Mouse (Mus musculus) adipocyte (in vitro differentiated cells): ENCODE data around the gene Pbrm1.

ENCODE experiments used
- DNase-seq: peaks from one replicate; pipeline ENCODE4 v3.0.0-alpha.2; 2016; ENCODE audit warnings: low spot score

The Pbrm1 gene

DNA sequence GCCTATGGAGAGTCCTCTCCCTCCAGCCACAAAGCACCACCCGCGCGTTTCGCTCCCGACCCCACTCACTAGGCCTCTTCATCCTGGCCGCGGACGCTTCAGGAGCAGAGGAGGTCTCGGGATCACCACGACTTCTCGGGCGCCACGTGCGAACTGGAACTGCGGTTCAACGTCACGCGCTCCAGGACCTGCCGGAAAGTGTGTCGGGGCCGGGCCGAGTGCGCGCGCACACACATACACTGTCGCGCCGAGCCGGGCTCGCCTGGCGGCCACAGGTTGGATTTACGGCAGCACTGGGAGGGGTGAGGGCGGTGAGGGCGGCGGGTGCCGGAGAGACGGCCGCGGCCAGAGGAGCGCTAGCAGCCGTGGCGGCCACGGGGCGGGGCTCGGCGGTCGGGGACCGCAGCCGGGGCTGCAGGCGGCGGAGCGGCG is at the start of gene Pbrm1, which contains the start of gene Gnl3:
Gene Pbrm1, plus strand, starts transcription at position 279 of the 432 bp plus-strand sequence.
Gene Gnl3, minus strand, starts transcription at position 293 of the 432 bp plus-strand sequence.
- DNase-seq, result peak; percentile 87

DNA sequence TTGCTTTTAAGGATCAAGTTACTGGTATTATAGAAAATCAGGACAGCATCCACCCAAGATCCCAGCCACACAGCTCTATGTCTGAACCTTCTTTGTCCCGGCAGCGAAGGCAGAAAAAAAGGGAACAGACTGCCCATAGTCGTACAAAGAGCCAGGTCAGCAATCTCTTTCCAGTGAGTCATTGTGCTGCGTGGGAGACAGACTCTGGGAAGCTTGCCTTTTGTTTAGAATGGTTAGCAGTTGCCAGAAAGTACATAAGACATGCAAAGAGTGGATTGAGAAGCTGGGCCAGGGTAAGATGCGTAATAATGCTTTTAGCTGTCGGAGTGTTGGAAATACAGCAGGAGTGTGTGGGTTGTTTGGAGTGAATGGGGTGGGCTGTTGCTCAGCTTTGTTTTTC is 44.7 kb upstream of the Pbrm1 start:
- DNase-seq, result peak; percentile 69

DNA sequence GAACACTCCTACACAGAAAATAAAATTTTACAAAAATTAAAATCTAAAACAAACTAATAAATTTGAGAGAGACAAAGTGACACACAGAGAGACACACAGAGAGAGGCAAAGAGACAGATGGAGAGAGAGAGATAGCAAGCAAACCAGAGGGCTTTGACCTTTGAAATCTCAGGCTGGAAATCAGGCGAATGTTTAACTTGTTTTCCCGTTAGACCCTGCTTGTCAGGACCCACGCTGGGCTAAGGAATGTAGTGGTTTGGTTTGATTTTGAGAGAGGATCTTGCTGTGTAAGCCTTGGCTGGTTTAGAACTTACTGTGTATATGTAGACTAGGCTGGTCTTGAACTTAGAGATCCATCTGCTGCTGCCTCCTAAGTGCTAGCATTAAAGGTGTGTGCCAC is 42.7 kb upstream of the Pbrm1 start:
- DNase-seq, result no peak

DNA sequence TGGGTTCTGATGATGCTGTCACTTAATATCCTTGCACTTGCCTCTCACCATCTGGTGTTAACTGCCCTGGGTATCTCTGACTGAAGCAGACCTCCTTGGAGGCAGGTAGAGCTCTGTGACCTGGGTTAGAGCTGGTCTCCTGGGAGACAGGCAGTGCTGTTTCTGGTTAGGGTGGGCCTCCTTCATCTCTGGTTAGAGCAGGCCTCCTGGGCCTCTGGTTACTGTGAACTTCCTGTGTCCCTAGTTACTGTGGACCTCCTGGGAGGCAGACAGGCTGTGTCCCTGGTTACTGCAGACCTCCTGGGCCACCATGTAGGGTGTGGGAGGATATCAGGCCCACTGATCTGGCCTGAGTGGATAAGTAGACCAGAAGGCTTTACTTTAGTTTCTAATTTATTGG is 22.5 kb upstream of the Pbrm1 start:
- no peak for DNase-seq

DNA sequence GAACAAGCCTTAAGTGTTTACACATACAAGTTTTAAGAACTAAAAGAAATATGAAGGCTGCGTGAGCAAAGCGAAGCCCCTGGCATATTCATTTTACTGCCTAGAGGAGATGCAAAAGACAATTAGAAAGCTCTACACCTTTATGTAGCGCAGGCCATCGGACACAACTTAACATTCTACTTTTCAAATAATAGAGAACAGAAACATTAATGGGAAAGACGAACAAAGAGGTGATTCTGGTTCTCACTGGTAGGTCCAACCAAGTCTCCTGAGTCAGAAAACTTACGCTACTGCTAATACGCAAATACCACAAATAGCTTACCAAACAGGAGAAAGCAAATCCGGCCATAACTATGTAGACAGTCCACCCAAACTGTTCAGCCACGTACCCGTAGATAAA is 18.6 kb upstream of the Pbrm1 start:
- DNase-seq, result no peak

DNA sequence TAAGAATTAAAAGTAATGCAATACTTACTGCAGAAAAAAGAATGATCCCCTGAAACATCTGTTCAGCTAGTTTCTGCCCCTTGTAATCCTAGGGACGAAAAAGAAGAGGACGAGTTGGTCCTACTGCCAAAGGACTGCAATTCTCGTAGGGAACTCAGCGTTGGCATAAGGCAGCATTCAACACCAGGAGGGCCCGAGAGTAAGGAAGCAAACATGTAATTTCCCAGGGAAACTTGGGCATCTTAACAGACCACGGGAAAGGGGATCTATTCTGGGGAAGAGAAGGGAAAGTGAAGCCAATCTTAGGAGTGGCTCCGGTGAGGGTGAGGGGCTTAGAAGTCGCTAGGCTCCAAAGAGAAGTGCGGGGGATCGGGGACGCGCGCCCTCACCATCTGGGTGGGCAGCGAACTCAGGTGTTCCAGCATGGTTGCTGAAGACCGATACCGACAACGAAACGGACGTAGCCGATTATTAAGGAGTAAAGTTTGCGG is 18.1 kb upstream of the Pbrm1 start:
- DNase-seq, result peak; percentile 23

DNA sequence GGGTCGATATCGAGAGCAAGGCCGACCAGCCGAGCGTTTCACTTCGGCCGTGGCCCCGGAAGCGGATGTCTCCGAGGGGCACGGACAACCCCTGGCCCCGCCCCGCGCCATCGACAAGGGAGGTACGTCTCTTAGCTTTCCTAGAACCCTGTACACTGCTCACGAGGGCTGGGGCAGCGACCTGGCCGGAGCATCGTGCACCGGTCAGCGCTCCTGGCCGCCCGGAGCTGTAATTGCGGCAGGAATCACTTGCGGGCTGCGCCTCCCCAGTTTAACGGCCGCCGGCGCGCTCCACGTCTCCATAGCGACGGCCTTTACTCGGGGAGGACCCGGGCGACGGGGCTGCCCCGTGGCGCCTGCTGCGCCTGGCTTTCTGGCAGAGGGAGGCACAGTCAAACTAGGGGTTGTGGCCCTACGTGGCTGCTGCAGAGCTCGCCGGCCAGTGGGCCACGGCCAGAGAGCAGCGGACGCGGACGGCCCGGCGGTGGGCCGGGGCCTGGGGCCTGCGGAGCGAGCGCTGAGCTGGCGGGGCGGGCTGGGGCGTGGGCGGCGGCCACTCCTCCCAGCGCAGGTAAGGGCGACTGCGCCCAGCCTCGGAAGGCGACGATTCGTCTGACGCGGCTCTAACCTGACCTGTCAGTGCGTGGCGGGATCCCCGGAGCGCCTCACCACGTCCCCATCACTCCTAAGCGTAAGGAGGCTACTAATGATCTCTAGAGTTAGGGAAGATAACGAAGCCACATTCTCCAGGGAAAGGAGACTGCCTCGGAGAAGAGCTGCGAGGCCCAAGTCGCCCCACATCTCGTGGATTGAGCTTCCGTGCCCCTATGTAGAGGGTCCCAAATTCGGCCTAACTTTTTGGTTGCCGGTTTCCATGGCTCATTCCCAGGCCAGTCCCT is 17.4 kb upstream of the Pbrm1 start, which contains the start of the genes Glt8d1 and Spcs1:
Gene Glt8d1, plus strand, starts transcription at position 94 of the 899 bp plus-strand sequence.
Gene Spcs1, minus strand, starts transcription at position 366 of the 899 bp plus-strand sequence.
- peak; percentile 71 for DNase-seq

DNA sequence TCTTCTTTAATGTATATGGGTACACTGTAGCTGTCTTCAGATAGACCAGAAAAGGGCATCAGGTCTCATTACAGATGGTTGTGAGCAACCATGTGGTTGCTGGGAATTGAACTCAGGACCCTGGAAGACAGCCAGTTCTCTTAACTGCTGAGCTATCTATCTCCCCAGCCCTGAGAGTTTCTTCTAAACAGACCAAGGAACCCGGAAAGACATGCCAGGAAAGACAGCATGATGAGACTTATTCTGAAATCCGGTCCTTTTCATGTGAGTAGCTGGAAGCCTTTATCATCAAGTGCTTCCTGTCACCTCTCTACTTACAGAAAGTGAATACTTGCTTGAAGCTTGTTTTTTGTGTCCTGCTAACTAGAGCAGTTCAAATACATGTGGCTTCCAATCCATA is 14.4 kb upstream of the Pbrm1 start:
- no peak for DNase-seq

DNA sequence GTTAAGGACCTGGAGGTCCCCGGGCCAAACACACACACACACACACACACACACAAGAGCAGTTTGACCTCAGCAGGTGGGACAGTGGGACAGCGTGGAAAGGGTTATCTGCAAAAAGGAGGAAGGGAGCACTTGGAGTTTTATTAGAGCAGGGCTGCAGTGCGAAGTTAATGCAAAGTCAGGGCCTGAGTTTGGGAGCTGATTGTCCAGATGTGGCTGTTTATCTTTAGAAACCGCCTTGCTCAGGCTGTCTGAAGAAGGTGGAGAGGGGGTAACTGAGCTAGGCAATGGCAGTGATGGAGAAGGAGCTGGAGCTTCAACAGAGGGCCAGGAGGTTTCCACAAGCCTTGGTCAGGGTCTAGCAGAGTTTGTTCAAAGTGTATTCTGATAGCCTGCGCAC is 12.2 kb upstream of the Pbrm1 start:
- no peak for DNase-seq

DNA sequence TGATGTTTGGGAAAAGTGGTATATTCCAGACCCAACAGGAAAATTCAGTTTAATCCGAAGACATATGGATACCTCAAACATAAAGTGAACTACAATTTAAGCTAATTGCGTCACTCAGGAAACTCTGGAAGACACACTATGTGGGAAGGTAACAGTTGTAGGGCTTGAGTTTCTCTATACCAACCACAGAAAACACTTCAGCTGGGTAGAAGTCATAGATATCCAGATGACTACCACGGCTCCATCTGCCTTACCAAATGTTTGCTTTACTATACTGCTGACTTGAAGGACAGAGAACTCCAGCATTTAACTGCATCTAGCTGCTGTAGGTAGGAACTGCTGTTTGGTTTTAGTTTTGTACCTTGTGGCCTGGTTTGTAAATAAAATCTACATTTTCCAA is 7.3 kb upstream of the Pbrm1 start:
- DNase-seq, result no peak

DNA sequence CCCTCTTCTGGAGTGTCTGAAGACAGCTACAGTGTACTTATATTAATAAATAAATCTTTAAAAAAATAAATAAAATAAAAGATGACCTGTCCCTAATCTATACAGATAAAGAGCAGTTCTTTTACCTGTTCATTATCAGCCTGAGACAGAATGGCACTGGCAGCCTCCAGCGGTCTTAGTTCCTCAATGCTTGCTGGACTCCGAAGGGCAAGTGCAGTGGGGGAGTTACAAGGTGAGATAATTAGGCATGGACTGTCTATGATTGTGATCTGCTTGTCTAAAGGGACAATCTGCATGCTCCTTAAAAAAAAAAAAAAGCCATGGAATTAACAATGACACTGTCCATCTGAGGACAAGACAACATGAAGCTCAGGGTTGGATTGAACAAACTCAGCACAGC is 5.0 kb upstream of the Pbrm1 start:
- DNase-seq, result no peak

DNA sequence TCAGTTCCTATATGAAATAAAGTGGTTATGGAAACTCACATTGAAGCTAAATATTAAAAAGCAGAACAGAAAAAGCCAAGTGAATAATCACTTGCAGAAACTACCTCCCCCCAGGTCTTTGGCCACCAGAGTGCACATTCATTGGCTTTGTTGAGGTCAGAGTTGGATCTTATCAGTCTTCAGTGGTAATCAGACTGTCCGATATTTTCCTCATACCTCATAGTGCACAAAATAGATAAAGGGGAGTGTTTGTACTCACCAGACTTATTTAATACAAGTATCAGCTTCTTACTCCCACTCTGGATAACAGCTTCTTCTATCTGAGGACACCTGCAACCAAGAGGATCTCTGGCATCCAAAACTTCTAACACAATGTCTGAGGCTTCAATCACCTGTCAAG is 2.9 kb upstream of the Pbrm1 start:
- DNase-seq, result no peak

DNA sequence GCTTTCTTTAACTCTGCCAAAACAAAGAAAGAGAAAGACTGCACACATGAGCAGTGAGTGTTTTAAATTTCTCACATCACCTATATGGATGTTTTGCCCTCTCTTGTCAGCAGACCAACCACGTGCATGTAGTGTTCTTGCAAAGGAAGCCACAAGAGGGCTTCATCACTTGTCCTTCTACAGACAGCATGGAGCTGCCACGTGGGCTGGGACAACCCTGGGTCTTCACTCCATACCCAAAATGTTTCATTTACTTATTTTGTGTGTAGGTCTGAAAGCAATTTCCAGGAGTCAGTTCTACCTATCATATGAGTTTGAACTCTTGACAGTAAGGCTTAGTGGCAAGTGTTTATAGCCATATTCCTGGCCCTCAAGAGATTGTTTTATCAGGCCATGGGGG is 1.1 kb upstream of the Pbrm1 start:
- peak; percentile 57 for DNase-seq

DNA sequence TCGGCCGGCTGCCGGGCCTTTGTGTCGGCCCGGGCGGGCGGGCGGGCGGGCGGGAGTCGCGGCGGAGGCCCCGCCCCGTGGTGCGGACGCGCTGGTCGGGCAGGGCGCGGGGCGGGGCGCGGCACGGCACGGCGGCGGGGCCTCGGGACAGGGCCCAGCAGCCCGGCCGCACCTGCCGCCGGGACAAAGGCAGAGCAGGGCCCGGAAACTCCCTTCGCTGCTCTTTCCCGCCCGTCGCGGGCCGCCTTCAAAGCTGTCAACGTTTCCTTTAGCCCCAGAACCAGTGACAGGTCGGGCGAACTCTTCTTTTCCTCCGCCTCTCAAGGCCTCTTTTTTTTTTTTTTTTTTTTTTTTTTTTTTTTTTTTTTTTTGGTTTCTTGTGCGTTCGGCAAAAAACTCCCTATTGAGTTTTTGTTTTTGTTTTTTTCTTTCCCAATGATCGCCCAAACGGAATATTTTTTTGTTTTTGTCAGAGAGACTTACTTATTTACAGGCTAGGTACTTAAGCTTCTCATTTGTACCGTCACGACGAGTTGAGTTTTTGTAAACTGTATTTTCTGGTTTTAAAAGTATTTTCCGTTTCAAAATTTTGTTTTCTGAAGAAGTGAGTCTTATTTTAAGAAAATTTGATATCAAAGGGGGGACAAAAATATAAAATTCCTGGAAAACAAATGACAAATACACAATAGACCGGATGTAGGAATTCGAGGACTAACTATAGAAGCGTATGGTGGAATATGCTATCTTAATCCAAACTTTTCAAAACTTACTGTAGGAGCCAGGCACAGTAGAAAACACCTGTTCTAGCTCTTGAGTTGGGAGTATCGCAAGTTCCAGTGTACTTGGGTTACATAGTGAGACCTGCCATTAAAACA is 630 bp downstream of the Pbrm1 start:
- DNase-seq, result peak; percentile 62

DNA sequence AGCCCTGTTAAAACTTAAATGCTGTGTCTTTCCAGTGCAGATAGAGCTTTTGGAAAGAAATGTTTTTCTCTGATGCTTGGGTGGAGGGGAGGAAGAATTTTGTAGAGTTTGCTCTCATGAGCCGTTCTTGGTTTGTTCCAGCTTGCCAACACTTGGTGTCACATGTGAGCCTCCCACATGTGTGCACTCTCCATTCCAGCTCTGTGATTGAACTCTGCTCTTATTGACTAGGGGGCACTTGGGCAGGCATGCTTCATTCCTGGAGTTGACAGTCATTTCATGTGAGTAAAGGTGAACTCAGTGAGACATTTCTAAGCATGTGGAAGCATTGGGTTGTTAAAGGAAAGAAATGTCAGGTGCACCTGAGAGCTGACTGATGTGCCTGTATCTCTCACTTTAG is 3.6 kb downstream of the Pbrm1 start:
- peak; percentile 60 for DNase-seq

DNA sequence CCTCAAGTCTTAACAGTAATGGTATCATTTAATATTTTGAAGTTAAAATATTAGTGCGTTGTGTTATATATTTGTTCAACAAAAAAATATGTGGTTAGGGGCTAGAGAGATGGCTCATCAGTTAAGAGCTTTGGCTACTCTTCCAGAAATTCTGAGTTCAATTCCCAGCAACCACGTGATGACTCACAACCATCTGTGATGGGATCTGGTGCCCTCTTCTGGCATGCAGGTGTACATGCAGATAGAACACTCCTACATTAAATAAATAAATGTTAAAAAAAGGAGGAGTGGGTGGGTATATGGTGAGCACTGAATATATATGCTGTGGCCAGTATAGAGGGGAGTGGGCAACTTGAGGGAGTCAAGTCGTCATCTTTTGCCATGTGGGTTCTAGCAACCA is 6.8 kb downstream of the Pbrm1 start:
- DNase-seq, result no peak

DNA sequence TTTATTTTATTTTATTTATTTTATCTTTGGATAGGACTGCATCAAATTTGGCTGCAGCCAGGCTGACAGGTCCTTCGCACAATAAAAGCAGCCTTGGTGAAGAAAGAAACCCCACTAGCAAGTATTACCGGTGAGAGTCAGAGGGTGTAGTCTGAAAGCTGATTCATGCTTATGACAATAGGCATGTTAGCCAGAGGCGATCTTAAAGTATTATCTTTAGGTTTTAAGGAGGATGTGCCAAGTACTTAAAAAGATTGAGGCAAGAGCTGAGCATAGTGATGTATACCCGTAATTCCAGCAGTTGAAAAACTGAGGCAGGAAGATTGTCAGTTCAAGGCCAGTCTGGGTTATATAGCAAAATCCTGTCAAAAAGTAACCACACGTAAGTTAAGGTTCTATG is 26.4 kb downstream of the Pbrm1 start:
- DNase-seq, result no peak

DNA sequence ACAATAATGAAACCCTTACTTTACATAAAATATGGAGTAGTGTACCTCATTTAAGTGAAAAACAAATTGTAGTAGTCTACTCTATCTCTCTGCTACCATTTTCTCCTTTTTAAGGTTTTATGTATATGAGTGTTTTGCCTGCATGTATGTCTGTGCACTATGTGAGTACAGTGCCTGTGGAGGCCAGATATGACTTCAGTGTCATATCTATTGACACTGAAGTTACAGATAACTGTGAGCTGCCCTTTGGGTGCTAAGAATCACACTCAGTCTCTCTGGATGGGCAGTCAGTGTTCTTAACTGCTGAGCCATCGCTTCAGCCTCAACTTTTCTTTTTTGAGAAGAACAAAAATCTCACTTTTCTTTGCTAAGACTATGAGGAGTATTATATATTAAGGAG is 26.9 kb downstream of the Pbrm1 start:
- DNase-seq, result no peak

DNA sequence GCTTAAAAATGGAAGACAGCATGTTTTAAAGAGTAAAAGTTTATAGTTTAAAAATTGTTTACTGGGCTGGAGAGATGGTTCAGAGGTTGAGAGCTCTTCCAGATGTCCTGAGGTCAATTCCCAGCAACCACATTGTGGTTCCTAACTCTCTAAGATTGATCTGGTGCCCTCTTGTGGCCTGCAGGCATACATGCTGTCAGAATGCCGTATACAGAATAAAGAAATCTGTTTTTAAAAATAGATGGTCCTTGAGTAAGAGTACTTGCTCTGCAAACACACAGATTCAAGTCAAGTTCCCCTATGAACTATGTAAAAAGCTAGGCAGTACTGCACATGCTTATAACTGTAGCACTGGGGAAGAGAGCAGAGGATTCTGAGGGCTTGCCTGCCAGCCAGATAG is 43.3 kb downstream of the Pbrm1 start:
- DNase-seq, result peak; percentile 29

DNA sequence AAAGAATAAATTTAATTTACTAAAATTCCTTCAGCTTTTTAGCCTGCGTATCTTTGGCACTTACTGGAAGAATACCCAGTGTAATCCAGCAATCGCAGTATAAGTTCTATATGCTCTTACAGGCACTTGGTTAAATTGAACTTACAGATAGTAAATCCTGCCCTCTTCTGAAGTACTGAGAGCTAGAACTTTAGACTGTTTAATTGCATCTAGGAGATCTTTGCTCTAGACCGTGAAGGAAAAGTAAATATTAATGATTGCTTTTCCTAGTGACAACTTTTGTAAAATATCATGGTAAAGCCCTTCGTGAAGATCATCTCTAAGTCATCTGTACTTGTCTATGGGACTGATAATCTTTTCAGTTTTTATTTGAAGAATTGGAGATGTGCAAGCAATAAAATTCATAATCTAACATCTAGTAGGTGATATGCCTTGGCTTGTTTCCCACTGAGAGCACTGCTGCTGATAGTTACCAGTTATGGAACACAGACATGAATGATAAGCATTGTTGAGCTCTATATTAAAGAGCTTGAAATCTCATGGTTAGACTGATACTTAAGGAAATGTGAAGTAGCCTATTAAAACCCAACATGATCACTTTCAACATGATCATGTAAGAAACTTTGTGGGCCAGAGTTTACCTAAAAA is 50.3 kb downstream of the Pbrm1 start:
- no peak for DNase-seq

DNA sequence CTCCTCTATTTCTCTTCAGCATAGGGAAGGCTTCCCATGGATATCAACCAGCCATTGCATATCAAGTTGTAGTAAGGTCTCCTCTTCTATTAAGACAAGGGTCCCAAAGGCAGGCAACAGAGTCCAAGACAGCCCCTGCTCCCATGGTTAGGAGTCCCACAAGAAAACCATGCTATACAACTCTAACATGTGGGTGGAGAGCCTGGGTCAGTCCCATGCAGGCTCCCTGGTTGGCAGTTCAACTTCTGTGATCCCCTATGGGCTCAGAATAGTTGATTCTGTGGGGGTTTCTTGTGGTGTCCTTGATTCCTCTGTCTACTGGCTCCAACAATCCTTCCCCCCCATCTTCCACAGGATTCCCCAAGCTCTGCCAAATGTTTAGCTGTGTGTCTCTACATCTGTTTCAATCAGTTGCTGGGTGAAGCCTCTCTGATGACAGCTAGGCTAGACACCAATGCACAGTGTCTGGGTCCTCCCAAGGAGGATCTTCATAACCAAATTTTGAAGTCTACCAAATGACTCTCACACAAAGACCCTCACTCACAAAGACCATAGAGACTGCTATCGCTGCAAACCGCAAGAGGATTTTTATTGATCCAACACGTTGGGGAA is 59.8 kb downstream of the Pbrm1 start:
- DNase-seq, result peak; percentile 11
